Comparison of ENCODE assay signal across 8 mouse cellular contexts in genomic region chr11:5892151-5892591, GRCm38 (mm10). TPM values are rescaled to one million over a fixed set of nuclear protein-coding genes. Genes with fewer than 3 reads are reported as not detected.
DNase-seq lines count a peak whose midpoint lies in the region; ATAC-seq and TF ChIP-seq lines count a peak whose summit lies in the region.

No protein-coding gene starts in this region.

- no peaks in the 10 kb centered on the region for H3K36me3 ChIP-seq in liver, postnatal 0 days (replicated peaks; ENCODE audit: insufficient read depth, low read length)
- H3K36me3 ChIP-seq in embryonic facial prominence, embryonic 14.5 days (ENCODE audit: control insufficient read depth, insufficient read depth, low read length): no peaks in the 10 kb centered on the region

- H3K9me3 ChIP-seq in liver, postnatal 0 days (ENCODE audit: low read length): no peaks in the 10 kb centered on the region
- no peaks in the 10 kb centered on the region for H3K9me3 ChIP-seq in embryonic facial prominence, embryonic 14.5 days (ENCODE audit: control insufficient read depth, low read length)

- no peak; the same call in 1 of the 2 replicates for ATAC-seq in liver, postnatal 0 days
- ATAC-seq in embryonic facial prominence, embryonic 14.5 days (ENCODE audit: low read depth): peak; percentile 27; the same call in 1 of the 2 replicates

- H3K4me3 ChIP-seq in liver, postnatal 0 days (ENCODE audit: low read depth, low read length): no peak overlapping the region
- no peak overlapping the region for H3K4me3 ChIP-seq in embryonic facial prominence, embryonic 14.5 days (ENCODE audit: low read depth, low read length)

- 41% methylated on average over 8 of the region's 8 CpGs for WGBS in liver, postnatal 0 days (ENCODE audit: insufficient replicate concordance)
- WGBS in embryonic facial prominence, embryonic 14.5 days: 36% methylated on average over 8 of the region's 8 CpGs

- DNase-seq in liver: peak; percentile 26
- no peak for DNase-seq in liver, postnatal 0 days
- DNase-seq in embryonic facial prominence, embryonic 14.5 days (ENCODE audit: low spot score): peak; percentile 42
- DNase-seq in kidney, adult 9 months: peak; percentile 31
- peak; percentile 35 for DNase-seq in lung, postnatal 25 days (ENCODE audit: low spot score)
- no peak for DNase-seq in right cerebral cortex, postnatal 25 days
- no peak for DNase-seq in adrenal gland, adult 2 months
- no peak for DNase-seq in thymus, adult 18-20 months

- H3K9ac ChIP-seq in liver, postnatal 0 days (replicated peaks): no peak overlapping the region
- H3K9ac ChIP-seq in embryonic facial prominence, embryonic 14.5 days (ENCODE audit: low read depth, low read length): no peak overlapping the region

- no peak for TF ChIP-seq EP300 in liver, postnatal 0 days (IDR thresholded peaks at IDR 0.05; ENCODE audit: low read depth)

- H3K4me1 ChIP-seq in liver, postnatal 0 days (ENCODE audit: insufficient read depth): 0 out of 2 replicates have a peak, but pooled peaks cover 2% of the 10 kb centered on the region
- H3K4me1 ChIP-seq in embryonic facial prominence, embryonic 14.5 days (ENCODE audit: control insufficient read depth, insufficient read depth, low read length): peaks cover 16% of the 10 kb centered on the region

- H3K27me3 ChIP-seq in liver, postnatal 0 days (ENCODE audit: insufficient read depth, low read length): peaks cover 4% of the 10 kb centered on the region
- H3K27me3 ChIP-seq in embryonic facial prominence, embryonic 14.5 days (replicated peaks; ENCODE audit: control insufficient read depth, insufficient read depth, low read length): no peaks in the 10 kb centered on the region

- H3K4me2 ChIP-seq in liver, postnatal 0 days (ENCODE audit: low read depth, low read length): no peak overlapping the region
- no peak overlapping the region for H3K4me2 ChIP-seq in embryonic facial prominence, embryonic 14.5 days (ENCODE audit: low read depth, low read length)

- H3K27ac ChIP-seq in liver, postnatal 0 days (ENCODE audit: low read depth): no peak overlapping the region
- no peak overlapping the region for H3K27ac ChIP-seq in embryonic facial prominence, embryonic 14.5 days (replicated peaks; ENCODE audit: low read depth, low read length)

- TF ChIP-seq CTCF in liver, postnatal 0 days (IDR thresholded peaks at IDR 0.05; ENCODE audit: low read depth): no peak

RNA-seq across cellular contexts. Expression of gene Myl7, which starts 6.4 kb away (rescaled TPM):
- polyA plus RNA-seq in liver, postnatal 0 days (2015; fragmentation: Nextera tagmentation; extraction: Ambion mirVana): 2.4 and 2.6 TPM in 2 replicates
- 0.63 and 1.5 TPM in 2 replicates for polyA plus RNA-seq in embryonic facial prominence, embryonic 14.5 days (2014; fragmentation: Nextera tagmentation; extraction: Ambion mirVana)
- not detected for total RNA-seq in adrenal gland, adult 2 months (2021)
- polyA plus RNA-seq in adrenal gland, adult 2 months (2012; rRNA removed): 0.47 TPM in 1 of 2 replicates, not detected in the other

RNA-seq across cellular contexts. Expression of gene Pold2, which starts 14.1 kb away (rescaled TPM):
- polyA plus RNA-seq in liver, postnatal 0 days (2015; fragmentation: Nextera tagmentation; extraction: Ambion mirVana): 24.0 and 27.0 TPM in 2 replicates
- polyA plus RNA-seq in embryonic facial prominence, embryonic 14.5 days (2014; fragmentation: Nextera tagmentation; extraction: Ambion mirVana): 83.2 and 98.3 TPM in 2 replicates
- total RNA-seq in adrenal gland, adult 2 months (2021): 10 to 100 TPM; 38.1 to 51.8 TPM
- 192 and 223 TPM in 2 replicates for polyA plus RNA-seq in adrenal gland, adult 2 months (2012; rRNA removed)

RNA-seq across cellular contexts. Expression of gene Aebp1, which starts 30.4 kb away (rescaled TPM):
- 2.9 and 3.1 TPM in 2 replicates for polyA plus RNA-seq in liver, postnatal 0 days (2015; fragmentation: Nextera tagmentation; extraction: Ambion mirVana)
- 68.8 and 73.6 TPM in 2 replicates for polyA plus RNA-seq in embryonic facial prominence, embryonic 14.5 days (2014; fragmentation: Nextera tagmentation; extraction: Ambion mirVana)
- 100 to 1,000 TPM; 390 to 452 TPM for total RNA-seq in adrenal gland, adult 2 months (2021)
- 526 and 692 TPM in 2 replicates for polyA plus RNA-seq in adrenal gland, adult 2 months (2012; rRNA removed)

RNA-seq across cellular contexts. Expression of gene Polm, which starts 54.4 kb away (rescaled TPM):
- polyA plus RNA-seq in liver, postnatal 0 days (2015; fragmentation: Nextera tagmentation; extraction: Ambion mirVana): 2.1 and 2.3 TPM in 2 replicates
- polyA plus RNA-seq in embryonic facial prominence, embryonic 14.5 days (2014; fragmentation: Nextera tagmentation; extraction: Ambion mirVana): 6.0 and 7.9 TPM in 2 replicates
- 1 to 10 TPM; 5.6 to 7.6 TPM for total RNA-seq in adrenal gland, adult 2 months (2021)
- polyA plus RNA-seq in adrenal gland, adult 2 months (2012; rRNA removed): 28.5 and 28.7 TPM in 2 replicates

RNA-seq across cellular contexts. Expression of gene Gck, which starts 57.7 kb away (rescaled TPM):
- polyA plus RNA-seq in liver, postnatal 0 days (2015; fragmentation: Nextera tagmentation; extraction: Ambion mirVana): 0.66 and 1.3 TPM in 2 replicates
- 1.0 and 2.3 TPM in 2 replicates for polyA plus RNA-seq in embryonic facial prominence, embryonic 14.5 days (2014; fragmentation: Nextera tagmentation; extraction: Ambion mirVana)
- total RNA-seq in adrenal gland, adult 2 months (2021): 1 to 10 TPM; 2.5 to 3.7 TPM
- polyA plus RNA-seq in adrenal gland, adult 2 months (2012; rRNA removed): 1.2 and 2.2 TPM in 2 replicates

Comparison
In these comparisons a context has a peak if more than half of its experiments do, and no peak if none do; other contexts are left out.
1. DNase-seq: peak in liver (single experiment), embryonic facial prominence, embryonic 14.5 days (single experiment), kidney, adult 9 months (single experiment) and lung, postnatal 25 days (single experiment); none in liver, postnatal 0 days (single experiment), right cerebral cortex, postnatal 25 days (single experiment), adrenal gland, adult 2 months (single experiment) and thymus, adult 18-20 months (0 of 2).
2. RNA of gene Aebp1, which starts 30.4 kb away (polyA plus RNA-seq): 526 to 692 TPM in adrenal gland, adult 2 months and 68.8 to 73.6 TPM in embryonic facial prominence, embryonic 14.5 days; 2.9 to 3.1 TPM in liver, postnatal 0 days; every median in the first group is over 10 times any median in the second.